Mouse (Mus musculus): Measurements from ENCODE around the gene 1700008O03Rik. TPM values are rescaled to one million over a fixed set of nuclear protein-coding genes. Genes with fewer than 3 reads are reported as not detected.

The 1700008O03Rik gene
- polyA plus RNA-seq, 1 experiment from 2014 or later: 1.1 TPM

DNA sequence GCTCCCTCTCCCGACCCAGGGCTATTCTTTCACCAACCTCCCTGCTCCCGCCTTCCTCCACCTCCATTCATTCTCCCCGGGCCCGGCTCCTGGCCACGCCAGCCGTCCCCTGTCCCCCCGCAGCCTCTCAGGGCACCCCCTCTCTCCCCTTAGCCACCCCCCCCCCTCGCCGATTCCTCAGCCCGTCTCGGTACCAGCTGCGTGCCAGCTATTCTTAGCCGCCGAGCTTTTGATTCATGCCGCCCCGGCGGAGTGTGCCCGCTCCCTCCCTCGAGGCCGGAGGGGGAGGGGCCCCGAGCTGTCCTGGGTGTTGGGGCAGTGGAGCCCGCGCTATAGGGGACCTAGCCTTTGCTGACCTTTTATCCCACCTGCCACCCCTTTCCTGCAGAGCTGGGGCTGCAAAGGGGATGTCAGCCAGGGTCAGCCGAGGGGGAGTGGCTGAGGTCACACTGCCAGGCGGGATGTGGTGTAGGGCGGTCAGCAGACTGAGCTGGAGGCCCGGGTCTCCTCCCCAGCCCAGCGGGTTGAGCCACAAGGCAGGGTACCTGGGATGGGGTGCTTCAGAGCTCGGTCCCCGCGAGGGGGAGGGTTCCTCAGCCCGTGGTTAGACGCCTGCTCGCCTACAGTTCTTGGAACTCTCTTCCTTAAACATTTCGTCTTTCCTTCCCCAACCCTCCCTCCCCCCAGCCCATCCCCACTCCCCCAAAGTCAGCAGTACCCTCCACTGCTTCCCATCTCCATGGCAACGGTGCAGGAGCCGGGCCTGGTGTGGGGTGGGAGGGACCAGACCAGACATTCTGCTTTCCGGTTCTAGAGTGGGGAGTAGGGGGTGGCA is 74.5 kb downstream of the 1700008O03Rik start:
- ATAC-seq (ENCODE audit: low FRiP score, low read depth): no peak

GRCm38 (mm10) chr7:44310285-44310877 is 75.2 kb downstream of the 1700008O03Rik start:
- H3K27ac ChIP-seq: no peak overlapping the region
- peaks cover 56% of the 10 kb centered on the region for H3K4me1 ChIP-seq
- under 1% methylated on average over 39 of the region's 40 CpGs for WGBS

More for the DNA sequence above, 74.5 kb downstream of the 1700008O03Rik start:
- Histone ChIP-seq H3K27me3 (peaks cover 43% of the 10 kb centered on the region), H3K4me3 (peak overlapping the region; percentile 56), H3K36me3 (no peaks in the 10 kb centered on the region; the same call in 1 of the 2 replicates), H3K9me3 (no peaks in the 10 kb centered on the region), H3K27ac (no peak overlapping the region), H3K4me1 (peaks cover 50% of the 10 kb centered on the region), H3K4me2 (replicated peaks) (peak overlapping the region; percentile 98), H3K9ac (peak overlapping the region; percentile 67)
- under 1% methylated on average over 34 of the region's 38 CpGs for WGBS

More at GRCm38 (mm10) chr7:44310285-44310877, 75.2 kb downstream of the 1700008O03Rik start:
- Histone ChIP-seq H3K36me3 (no peaks in the 10 kb centered on the region), H3K4me2 (replicated peaks) (peak overlapping the region; percentile 98), H3K9ac (peak overlapping the region; percentile 67), H3K9me3 (no peaks in the 10 kb centered on the region), H3K4me3 (peak overlapping the region; percentile 56), H3K27me3 (peaks cover 40% of the 10 kb centered on the region)
- no peak for ATAC-seq (ENCODE audit: low FRiP score, low read depth)

Other genes with a start within 250 kb of the 1700008O03Rik start
- gene Klk1b16, start 249.1 kb downstream of the 1700008O03Rik start, polyA plus RNA-seq (2015; fragmentation: Nextera tagmentation; extraction: Ambion mirVana): not detected in 2 replicates
- not detected in 2 replicates for gene Klk1b24, start 197.6 kb downstream of the 1700008O03Rik start, polyA plus RNA-seq (2015; fragmentation: Nextera tagmentation; extraction: Ambion mirVana)
- gene Klk1b3, start 187.6 kb downstream of the 1700008O03Rik start, polyA plus RNA-seq (2015; fragmentation: Nextera tagmentation; extraction: Ambion mirVana): not detected in 2 replicates
- not detected in 2 replicates for gene Klk1b4, start 178.4 kb downstream of the 1700008O03Rik start, polyA plus RNA-seq (2015; fragmentation: Nextera tagmentation; extraction: Ambion mirVana)
- not detected in 2 replicates for gene Klk1b5, start 169.9 kb downstream of the 1700008O03Rik start, polyA plus RNA-seq (2015; fragmentation: Nextera tagmentation; extraction: Ambion mirVana)
- not detected in 2 replicates for gene Klk1, start 160.5 kb downstream of the 1700008O03Rik start, polyA plus RNA-seq (2015; fragmentation: Nextera tagmentation; extraction: Ambion mirVana)
- 0.17 TPM in 1 of 2 replicates, not detected in the other for gene Gm36864, start 149.6 kb downstream of the 1700008O03Rik start, polyA plus RNA-seq (2015; fragmentation: Nextera tagmentation; extraction: Ambion mirVana)
- gene 1700028J19Rik, start 139.1 kb downstream of the 1700008O03Rik start, polyA plus RNA-seq (2015; fragmentation: Nextera tagmentation; extraction: Ambion mirVana): 0.78 and 0.94 TPM in 2 replicates
- gene 2410002F23Rik, start 139.1 kb downstream of the 1700008O03Rik start, polyA plus RNA-seq (2015; fragmentation: Nextera tagmentation; extraction: Ambion mirVana): 222 and 224 TPM in 2 replicates
- 0.14 TPM in 1 of 2 replicates, not detected in the other for gene Acp4, start 128.4 kb downstream of the 1700008O03Rik start, polyA plus RNA-seq (2015; fragmentation: Nextera tagmentation; extraction: Ambion mirVana)
- gene Gm15517, start 124.4 kb downstream of the 1700008O03Rik start, polyA plus RNA-seq (2015; fragmentation: Nextera tagmentation; extraction: Ambion mirVana): 1.2 TPM in 1 of 2 replicates, not detected in the other
- 5.6 and 6.3 TPM in 2 replicates for gene Clec11a, start 78.9 kb downstream of the 1700008O03Rik start, polyA plus RNA-seq (2015; fragmentation: Nextera tagmentation; extraction: Ambion mirVana)
- 3.1 and 3.3 TPM in 2 replicates for gene Shank1, start 75.6 kb downstream of the 1700008O03Rik start, polyA plus RNA-seq (2015; fragmentation: Nextera tagmentation; extraction: Ambion mirVana)
- 3.5 and 4.0 TPM in 2 replicates for gene Syt3, start 1.7 kb downstream of the 1700008O03Rik start, polyA plus RNA-seq (2015; fragmentation: Nextera tagmentation; extraction: Ambion mirVana)
- 1.00 and 1.2 TPM in 2 replicates for gene Lrrc4b, start 43.2 kb upstream of the 1700008O03Rik start, polyA plus RNA-seq (2015; fragmentation: Nextera tagmentation; extraction: Ambion mirVana)
- 0.36 TPM in 1 of 2 replicates, not detected in the other for gene Aspdh, start 79.6 kb upstream of the 1700008O03Rik start, polyA plus RNA-seq (2015; fragmentation: Nextera tagmentation; extraction: Ambion mirVana)
- gene Josd2, start 82.2 kb upstream of the 1700008O03Rik start, polyA plus RNA-seq (2015; fragmentation: Nextera tagmentation; extraction: Ambion mirVana): 87.7 and 91.3 TPM in 2 replicates
- gene Emc10, start 110.7 kb upstream of the 1700008O03Rik start, polyA plus RNA-seq (2015; fragmentation: Nextera tagmentation; extraction: Ambion mirVana): 104 and 106 TPM in 2 replicates
- 22.4 and 22.9 TPM in 2 replicates for gene Fam71e1, start 110.8 kb upstream of the 1700008O03Rik start, polyA plus RNA-seq (2015; fragmentation: Nextera tagmentation; extraction: Ambion mirVana)
- gene Mybpc2, start 138.8 kb upstream of the 1700008O03Rik start, polyA plus RNA-seq (2015; fragmentation: Nextera tagmentation; extraction: Ambion mirVana): 0.08 and 0.10 TPM in 2 replicates
- gene Spib, start 146.3 kb upstream of the 1700008O03Rik start, polyA plus RNA-seq (2015; fragmentation: Nextera tagmentation; extraction: Ambion mirVana): 0.19 and 0.25 TPM in 2 replicates
- gene Pold1, start 163.0 kb upstream of the 1700008O03Rik start, polyA plus RNA-seq (2015; fragmentation: Nextera tagmentation; extraction: Ambion mirVana): 101 and 105 TPM in 2 replicates
- gene Nr1h2, start 168.1 kb upstream of the 1700008O03Rik start, polyA plus RNA-seq (2015; fragmentation: Nextera tagmentation; extraction: Ambion mirVana): 70.5 and 72.4 TPM in 2 replicates
- gene Napsa, start 186.6 kb upstream of the 1700008O03Rik start, polyA plus RNA-seq (2015; fragmentation: Nextera tagmentation; extraction: Ambion mirVana): 1.0 and 1.3 TPM in 2 replicates
- 0.43 and 0.51 TPM in 2 replicates for gene Kcnc3, start 204.8 kb upstream of the 1700008O03Rik start, polyA plus RNA-seq (2015; fragmentation: Nextera tagmentation; extraction: Ambion mirVana)